Mouse (Mus musculus) neural tube, embryonic 11.5 days (tissue): ENCODE measurements around the gene Smyd3. TPM values are rescaled to one million over a fixed set of nuclear protein-coding genes. Genes with fewer than 3 reads are reported as not detected.

ENCODE experiments used
- ATAC-seq: fragments of 200-750 bp; cut with Nextera tagmentation; 2 replicates; pipeline ENCODE4 v1.8.0; 2017; ENCODE audit warnings: moderate number of reproducible peaks, mild to moderate bottlenecking, moderate TSS enrichment, moderate library complexity; ENCODE audit not compliant: insufficient read depth, low FRiP score, low TSS enrichment
- DNase-seq: peaks from one replicate; pipeline ENCODE4 v3.0.0-alpha.2; 2015; ENCODE audit warnings: low spot score
- H3K27ac ChIP-seq: fragments of 300-500 bp; sonication (generic); 2 replicates; pipeline ENCODE4 v1.5.1; 2014; ENCODE audit warnings: low read depth, mild to moderate bottlenecking, low read length
- H3K27me3 ChIP-seq: fragments of 300-500 bp; sonication (generic); 2 replicates; pipeline ENCODE4 v1.6.1; 2014; ENCODE audit warnings: mild to moderate bottlenecking, low read length, mixed read lengths; ENCODE audit not compliant: control insufficient read depth, insufficient read depth
- H3K36me3 ChIP-seq: fragments of 300-500 bp; sonication (generic); 2 replicates; pipeline ENCODE4 v1.6.1; 2014; ENCODE audit warnings: mild to moderate bottlenecking, low read length, moderate library complexity, mixed read lengths; ENCODE audit not compliant: control insufficient read depth, insufficient read depth
- H3K4me1 ChIP-seq: fragments of 300-500 bp; sonication (generic); 2 replicates; pipeline ENCODE4 v1.6.1; 2014; ENCODE audit warnings: low read length, mixed read lengths; ENCODE audit not compliant: control insufficient read depth, insufficient read depth
- H3K4me2 ChIP-seq: fragments of 300-500 bp; sonication (generic); 2 replicates; pipeline ENCODE4 v1.6.1; 2014; ENCODE audit warnings: low read depth, mild to moderate bottlenecking, moderate library complexity
- H3K4me3 ChIP-seq: fragments of 300-500 bp; sonication (generic); 2 replicates; pipeline ENCODE4 v1.5.1; 2014; ENCODE audit warnings: low read depth, low read length
- H3K9ac ChIP-seq: fragments of 300-500 bp; sonication (generic); 2 replicates; pipeline ENCODE4 v1.6.1; 2014; ENCODE audit warnings: mild to moderate bottlenecking, low read length
- H3K9me3 ChIP-seq: fragments of 300-500 bp; sonication (generic); 2 replicates; pipeline ENCODE4 v1.6.1; 2016; ENCODE audit warnings: low read length; ENCODE audit not compliant: control insufficient read depth
- WGBS: fragments of 180-500 bp; shearing (Covaris S2); extraction: QIAGEN DNeasy Blood & Tissue Kit; methylation state at CpG from one replicate; pipeline ENCODE4 v1.1.7; 2014; 5-methylcytosine and 5-hydroxymethylcytosine counted together
- polyA plus RNA-seq: library from polyadenylated mRNA; unstranded; fragments of >200 nt; fragmentation: Nextera tagmentation; extraction: Ambion mirVana; gene quantifications from 2 replicates; pipeline ENCODE4 v1.2.1, GENCODE M21; 2014

Smyd3 gene
- polyA plus RNA-seq, 1 experiment from 2014 or later = 19.7 TPM

DNA sequence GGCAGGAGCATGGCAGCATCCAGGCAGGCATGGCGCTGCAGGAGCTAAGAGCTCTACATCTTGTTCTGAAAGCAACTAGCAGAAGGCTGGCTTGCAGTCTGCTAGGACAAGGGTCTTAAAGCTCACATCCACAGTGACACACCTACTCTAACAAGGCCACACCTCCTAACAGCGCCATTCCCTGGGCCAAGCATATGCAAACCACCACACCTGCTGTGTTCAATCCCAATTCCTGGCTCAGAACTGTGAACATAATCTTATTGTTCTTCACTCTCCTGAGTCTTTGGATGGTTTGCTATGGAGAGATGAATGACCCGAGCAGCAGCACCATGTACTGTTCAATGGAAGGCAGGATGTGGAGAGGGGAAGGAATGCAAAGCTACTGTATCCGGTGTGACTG, 559.2 kb downstream of the Smyd3 start:
- WGBS = 84% methylated on average over 4 of the region's 4 CpGs

DNA sequence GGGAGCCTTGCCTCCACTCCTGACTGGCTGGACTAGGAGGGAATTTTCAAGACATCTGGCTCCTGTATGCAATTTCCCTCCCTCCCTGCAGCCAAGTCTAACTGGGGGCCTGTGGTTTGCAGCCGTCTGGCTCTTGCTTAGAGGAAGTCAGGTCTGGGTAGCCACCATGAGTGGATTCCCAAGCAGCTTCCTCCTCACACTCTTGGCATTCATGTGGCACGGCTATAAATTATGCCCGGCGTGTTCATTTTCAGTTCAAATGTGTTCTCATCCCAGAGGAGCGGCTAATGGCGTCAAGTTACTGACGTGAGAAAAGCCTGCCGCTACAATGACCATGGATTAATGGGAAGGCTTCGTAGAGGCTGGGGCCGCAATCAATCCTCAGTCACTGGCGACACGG, 564.9 kb downstream of the Smyd3 start:
- no peak overlapping the region for H3K4me3 ChIP-seq
- H3K9me3 ChIP-seq = no peaks in the 10 kb centered on the region
- peak; percentile 50; the same call in 1 of the 2 replicates for ATAC-seq
- no peak overlapping the region for H3K4me2 ChIP-seq
- H3K36me3 ChIP-seq = no peaks in the 10 kb centered on the region
- 34% methylated on average over 12 of the region's 12 CpGs for WGBS
- H3K27me3 ChIP-seq = no peaks in the 10 kb centered on the region
- DNase-seq = peak; percentile 43
- no peak overlapping the region for H3K27ac ChIP-seq
- no peak overlapping the region for H3K9ac ChIP-seq
- H3K4me1 ChIP-seq = peaks cover 12% of the 10 kb centered on the region

More for the DNA sequence above, 559.2 kb downstream of the Smyd3 start:
- DNase-seq = no peak
- Histone ChIP-seq H3K27me3 (no peaks in the 10 kb centered on the region), H3K9ac (no peak overlapping the region), H3K4me2 (no peak overlapping the region), H3K36me3 (no peaks in the 10 kb centered on the region), H3K9me3 (no peaks in the 10 kb centered on the region), H3K4me3 (no peak overlapping the region), H3K27ac (no peak overlapping the region), H3K4me1 (peaks cover 11% of the 10 kb centered on the region; the same call in 1 of the 2 replicates)
- ATAC-seq = no peak

DNA sequence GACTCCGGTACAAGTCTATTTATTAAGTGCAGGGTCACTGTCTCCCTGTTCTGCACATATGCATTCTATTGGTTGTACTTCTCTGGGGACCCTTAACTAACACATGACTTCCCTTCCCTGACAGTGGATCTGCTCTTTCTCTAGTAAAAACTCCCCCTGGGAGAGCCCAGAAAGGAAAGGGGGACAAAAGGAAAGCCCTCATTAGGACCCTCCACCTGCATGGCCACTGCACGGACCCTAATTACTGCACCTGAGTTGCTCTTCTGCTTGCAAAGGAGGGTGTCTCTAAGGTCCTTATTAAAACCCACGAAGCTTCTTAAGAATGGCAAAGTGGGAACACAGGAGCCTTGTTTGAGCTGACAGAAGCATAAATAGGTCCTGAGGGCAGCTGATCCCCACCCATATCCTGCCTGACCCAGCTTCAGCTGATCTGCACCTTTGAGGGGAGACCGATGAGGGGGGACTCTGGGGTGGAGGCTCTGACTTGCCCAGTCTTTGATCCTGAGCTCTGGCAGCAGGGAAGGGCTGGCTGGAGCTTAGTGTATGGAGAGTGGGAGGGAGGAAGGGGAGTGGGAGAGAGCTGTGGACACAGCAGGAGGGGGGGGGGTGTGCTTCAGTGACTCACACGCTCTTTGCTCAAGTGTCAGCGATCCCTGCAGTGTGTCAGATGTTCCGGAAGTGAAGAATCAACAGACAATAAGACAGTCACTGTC, 575.4 kb downstream of the Smyd3 start:
- Histone ChIP-seq H3K27ac (no peak overlapping the region), H3K36me3 (no peaks in the 10 kb centered on the region), H3K9ac (no peak overlapping the region), H3K4me3 (no peak overlapping the region), H3K4me2 (no peak overlapping the region), H3K4me1 (no peaks in the 10 kb centered on the region), H3K9me3 (no peaks in the 10 kb centered on the region), H3K27me3 (no peaks in the 10 kb centered on the region)
- ATAC-seq (no peak), DNase-seq (no peak)
- WGBS = 39% methylated on average over 7 of the region's 7 CpGs

DNA sequence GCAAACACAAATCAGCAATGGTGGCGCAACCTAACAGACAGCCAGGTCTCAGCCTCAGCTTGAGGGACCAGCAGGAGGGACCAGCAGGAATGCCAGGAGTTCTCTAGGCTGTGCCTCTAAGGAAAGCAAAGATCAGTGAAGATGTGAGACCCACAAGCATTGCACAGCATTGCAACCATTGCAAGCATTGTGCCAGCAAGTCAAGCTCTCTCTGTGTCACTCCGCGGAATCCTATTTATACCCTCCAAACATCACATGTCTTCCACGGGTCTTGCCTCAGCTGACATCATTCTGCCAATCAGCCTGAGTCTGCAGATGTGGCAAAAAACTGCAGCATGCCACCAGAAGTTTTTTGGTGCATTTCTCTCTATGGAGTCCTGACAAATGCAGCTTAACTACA, 577.5 kb downstream of the Smyd3 start:
- 88% methylated on average over 4 of the region's 4 CpGs for WGBS
- Histone ChIP-seq H3K27ac (no peak overlapping the region), H3K4me2 (no peak overlapping the region), H3K4me1 (no peaks in the 10 kb centered on the region), H3K4me3 (no peak overlapping the region), H3K9ac (no peak overlapping the region), H3K36me3 (no peaks in the 10 kb centered on the region), H3K27me3 (no peaks in the 10 kb centered on the region), H3K9me3 (no peaks in the 10 kb centered on the region)
- no peak for DNase-seq
- ATAC-seq = no peak

DNA sequence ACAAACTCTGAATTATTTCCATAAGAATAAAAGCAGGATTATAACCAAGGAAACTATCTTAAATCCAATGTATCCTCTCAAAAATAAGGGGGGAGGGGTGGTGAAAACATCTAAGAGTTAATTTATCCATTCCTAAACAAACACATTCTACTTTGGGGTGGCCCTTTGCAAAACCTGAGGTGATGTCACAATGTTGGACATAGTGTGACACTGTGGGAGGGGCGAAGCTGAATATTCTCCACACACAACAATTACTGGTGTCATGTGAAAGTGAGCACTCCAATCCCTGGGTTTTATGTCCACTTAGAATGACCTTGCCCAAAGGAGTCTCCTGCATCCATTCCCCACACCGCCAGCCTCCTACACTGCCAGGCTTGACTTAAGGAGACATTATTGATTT, 580.9 kb downstream of the Smyd3 start:
- no peaks in the 10 kb centered on the region for H3K27me3 ChIP-seq
- no peak overlapping the region for H3K4me3 ChIP-seq
- no peak overlapping the region for H3K27ac ChIP-seq
- no peak for ATAC-seq
- H3K36me3 ChIP-seq = no peaks in the 10 kb centered on the region; the same call in 1 of the 2 replicates
- no peak overlapping the region for H3K4me2 ChIP-seq
- H3K9me3 ChIP-seq = no peaks in the 10 kb centered on the region
- H3K9ac ChIP-seq = no peak overlapping the region
- 79% methylated on average over 2 of the region's 2 CpGs for WGBS
- H3K4me1 ChIP-seq = no peaks in the 10 kb centered on the region
- DNase-seq = no peak

GRCm38 (mm10) chr1:178936457-178936856, 581.4 kb downstream of the Smyd3 start:
- no peak for ATAC-seq
- WGBS = 75% methylated on average over 4 of the region's 4 CpGs
- no peaks in the 10 kb centered on the region for H3K27me3 ChIP-seq
- no peaks in the 10 kb centered on the region; the same call in 1 of the 2 replicates for H3K36me3 ChIP-seq
- H3K4me1 ChIP-seq = no peaks in the 10 kb centered on the region
- H3K4me3 ChIP-seq = no peak overlapping the region
- no peak overlapping the region for H3K27ac ChIP-seq
- no peak for DNase-seq
- no peak overlapping the region for H3K9ac ChIP-seq
- no peak overlapping the region for H3K4me2 ChIP-seq
- no peaks in the 10 kb centered on the region for H3K9me3 ChIP-seq

DNA sequence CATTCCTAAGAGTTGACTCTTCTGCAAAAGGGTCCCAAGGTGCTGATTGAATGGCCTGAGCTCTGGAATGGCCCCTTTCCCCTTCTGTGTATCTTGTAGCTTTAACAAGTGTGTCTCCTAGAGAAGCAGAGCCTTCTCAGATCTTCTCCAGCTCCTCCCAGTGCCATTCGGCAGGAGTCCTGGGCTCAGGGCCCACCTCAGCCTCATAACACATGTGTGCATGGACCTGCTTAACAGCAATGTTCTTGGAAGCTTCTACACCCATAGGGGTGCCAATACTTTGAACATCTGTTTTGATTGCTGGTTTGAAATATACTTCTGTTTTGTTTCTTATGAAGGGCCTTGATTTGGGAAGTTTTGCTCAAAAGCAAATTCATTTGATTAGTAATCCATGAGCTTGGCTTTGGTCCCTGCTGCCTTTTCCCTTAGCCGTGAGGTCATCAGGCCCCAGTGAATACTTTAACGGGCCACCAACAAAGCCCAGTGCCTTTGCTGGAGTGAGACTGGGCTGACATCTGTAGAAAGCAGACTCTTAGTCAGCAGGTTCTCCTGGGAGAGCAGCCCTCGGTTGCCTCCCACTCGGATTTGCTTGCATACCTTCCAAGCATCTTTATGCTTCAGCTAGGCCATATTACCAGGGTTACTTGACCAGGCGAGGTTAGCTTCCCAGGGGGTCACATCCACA, 583.7 kb downstream of the Smyd3 start:
- Histone ChIP-seq H3K4me1 (no peaks in the 10 kb centered on the region), H3K4me2 (no peak overlapping the region), H3K27ac (no peak overlapping the region), H3K4me3 (no peak overlapping the region), H3K9ac (no peak overlapping the region), H3K36me3 (no peaks in the 10 kb centered on the region; the same call in 1 of the 2 replicates), H3K9me3 (no peaks in the 10 kb centered on the region), H3K27me3 (no peaks in the 10 kb centered on the region)
- ATAC-seq = no peak
- no peak for DNase-seq
- 89% methylated on average over 6 of the region's 6 CpGs for WGBS

- H3K27ac ChIP-seq = no peak overlapping the region
- no peaks in the 10 kb centered on the region for H3K9me3 ChIP-seq
- WGBS = 64% methylated on average over 4 of the region's 4 CpGs
- H3K4me3 ChIP-seq = no peak overlapping the region
- no peak overlapping the region for H3K4me2 ChIP-seq
- H3K36me3 ChIP-seq = no peaks in the 10 kb centered on the region; the same call in 1 of the 2 replicates
- H3K27me3 ChIP-seq = no peaks in the 10 kb centered on the region
- DNase-seq (no peak), ATAC-seq (no peak)
- no peaks in the 10 kb centered on the region for H3K4me1 ChIP-seq
- no peak overlapping the region for H3K9ac ChIP-seq
Measured at GRCm38 (mm10) chr1:178929531-178929930, 588.3 kb downstream of the Smyd3 start.
